Mouse (Mus musculus): Measurements from ENCODE around the gene Col23a1. TPM values are rescaled to one million over a fixed set of nuclear protein-coding genes. Genes with fewer than 3 reads are reported as not detected.
"Not testable (repeated sequence)": the region's sequence is repeated elsewhere in the genome, so short reads cannot be mapped to it uniquely, and the experiment has no call there.

The Col23a1 gene
- total RNA-seq, 2 experiments from 2014 or later = 0.09 TPM; not detected in 1

GRCm38 (mm10) chr11:51320609-51321008 is 30.9 kb downstream of the Col23a1 start:
- no peak for ATAC-seq (replicated peaks; ENCODE audit: low FRiP score, poor library complexity, severe bottlenecking)

GRCm38 (mm10) chr11:51326908-51327307 is 37.2 kb downstream of the Col23a1 start:
- ATAC-seq (replicated peaks; ENCODE audit: low FRiP score, poor library complexity, severe bottlenecking) = no peak

GRCm38 (mm10) chr11:51328387-51328942 is 38.7 kb downstream of the Col23a1 start:
- ATAC-seq (replicated peaks; ENCODE audit: low FRiP score, poor library complexity, severe bottlenecking) = no peak

- no peak for ATAC-seq (replicated peaks; ENCODE audit: low FRiP score, poor library complexity, severe bottlenecking)
Measured at GRCm38 (mm10) chr11:51329837-51330714, 40.4 kb downstream of the Col23a1 start.

- no peak for ATAC-seq (replicated peaks; ENCODE audit: low FRiP score, poor library complexity, severe bottlenecking)
Measured at GRCm38 (mm10) chr11:51334017-51334416, 44.3 kb downstream of the Col23a1 start.

GRCm38 (mm10) chr11:51337585-51337984 is 47.9 kb downstream of the Col23a1 start:
- ATAC-seq (replicated peaks; ENCODE audit: low FRiP score, poor library complexity, severe bottlenecking) = no peak

GRCm38 (mm10) chr11:51338416-51338815 is 48.7 kb downstream of the Col23a1 start:
- ATAC-seq (replicated peaks; ENCODE audit: low FRiP score, poor library complexity, severe bottlenecking) = no peak

- no peak for ATAC-seq (replicated peaks; ENCODE audit: low FRiP score, poor library complexity, severe bottlenecking)
Measured at GRCm38 (mm10) chr11:51341091-51341490, 51.4 kb downstream of the Col23a1 start.

GRCm38 (mm10) chr11:51342776-51343175 is 53.1 kb downstream of the Col23a1 start:
- ATAC-seq (replicated peaks; ENCODE audit: low FRiP score, poor library complexity, severe bottlenecking) = no peak

- no peak for ATAC-seq (replicated peaks; ENCODE audit: low FRiP score, poor library complexity, severe bottlenecking)
Measured at GRCm38 (mm10) chr11:51343312-51343711, 53.6 kb downstream of the Col23a1 start.

- no peak for ATAC-seq (replicated peaks; ENCODE audit: low FRiP score, poor library complexity, severe bottlenecking)
Measured at GRCm38 (mm10) chr11:51343728-51344289, 54.1 kb downstream of the Col23a1 start.

- no peak for ATAC-seq (replicated peaks; ENCODE audit: low FRiP score, poor library complexity, severe bottlenecking)
Measured at GRCm38 (mm10) chr11:51345481-51346465, 56.1 kb downstream of the Col23a1 start.

- ATAC-seq (replicated peaks; ENCODE audit: low FRiP score, poor library complexity, severe bottlenecking) = no peak
Measured at GRCm38 (mm10) chr11:51347756-51348155, 58.0 kb downstream of the Col23a1 start.

- ATAC-seq (replicated peaks; ENCODE audit: low FRiP score, poor library complexity, severe bottlenecking) = no peak
Measured at GRCm38 (mm10) chr11:51349665-51350064, 59.9 kb downstream of the Col23a1 start.

- no peak for ATAC-seq (replicated peaks; ENCODE audit: low FRiP score, poor library complexity, severe bottlenecking)
Measured at GRCm38 (mm10) chr11:51351151-51351550, 61.4 kb downstream of the Col23a1 start.

GRCm38 (mm10) chr11:51351841-51352240 is 62.1 kb downstream of the Col23a1 start:
- no peak for ATAC-seq (replicated peaks; ENCODE audit: low FRiP score, poor library complexity, severe bottlenecking)

GRCm38 (mm10) chr11:51353746-51354145 is 64.0 kb downstream of the Col23a1 start:
- ATAC-seq (replicated peaks; ENCODE audit: low FRiP score, poor library complexity, severe bottlenecking) = no peak

GRCm38 (mm10) chr11:51358981-51359380 is 69.3 kb downstream of the Col23a1 start:
- not testable (repeated sequence) for ATAC-seq (replicated peaks; ENCODE audit: low FRiP score, poor library complexity, severe bottlenecking)

- no peak for ATAC-seq (replicated peaks; ENCODE audit: low FRiP score, poor library complexity, severe bottlenecking)
Measured at GRCm38 (mm10) chr11:51364353-51364752, 74.6 kb downstream of the Col23a1 start.

- ATAC-seq (replicated peaks; ENCODE audit: low FRiP score, poor library complexity, severe bottlenecking) = no peak
Measured at GRCm38 (mm10) chr11:51367334-51367733, 77.6 kb downstream of the Col23a1 start.
